Mouse (Mus musculus) kidney, postnatal 14 days (tissue): ENCODE measurements at regions not wholly inside any gene's neighbourhood (a gene's known extent, or its start where the extent isn't known, plus 50 kb on each side); places are given as distances from the start of the nearest gene placed in this dataset.

Source experiments
- DNase-seq: peaks from one replicate; pipeline ENCODE4 v3.0.0; 2022; ENCODE audit warnings: mixed read lengths

DNA sequence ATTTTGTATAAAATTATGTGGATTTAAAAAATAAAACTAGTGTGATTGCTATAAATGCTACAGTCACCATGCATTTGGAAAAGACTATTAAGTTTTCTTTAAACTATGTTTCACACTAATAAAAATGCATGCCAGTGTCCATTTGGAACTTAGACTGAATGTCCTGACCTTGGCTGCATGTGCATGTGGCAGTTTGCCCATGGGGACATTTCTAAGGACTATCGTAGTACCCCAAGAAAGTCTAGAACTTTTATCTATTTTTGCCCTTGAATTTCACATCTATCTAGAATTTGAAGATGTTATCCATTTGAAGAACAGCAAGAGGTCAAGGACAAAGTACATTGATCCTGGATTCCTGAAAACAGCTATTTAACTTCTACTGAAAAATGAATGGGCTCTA, 745.9 kb downstream of the Tmem182 start:
- peak; percentile 34 for DNase-seq

DNA sequence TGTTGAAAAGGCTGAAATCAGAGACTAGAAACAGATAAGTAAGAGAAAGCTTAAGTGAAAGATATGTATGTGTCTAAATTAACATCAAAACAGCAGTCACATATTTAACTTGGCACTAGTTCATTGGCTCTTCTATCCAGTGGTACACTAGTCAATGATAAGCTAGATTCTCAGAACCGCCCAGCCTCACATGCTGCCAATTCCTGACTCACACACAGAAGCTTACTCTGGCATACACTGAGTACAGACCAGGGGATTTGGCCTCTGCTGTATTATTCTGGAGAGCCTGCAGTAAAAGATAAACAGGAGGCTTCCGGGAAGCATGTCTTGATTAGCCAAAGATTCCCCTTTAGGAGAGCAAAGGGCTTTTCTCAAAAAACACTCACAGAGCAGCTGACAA, 750.2 kb downstream of the Tmem182 start:
- peak; percentile 83 for DNase-seq

DNA sequence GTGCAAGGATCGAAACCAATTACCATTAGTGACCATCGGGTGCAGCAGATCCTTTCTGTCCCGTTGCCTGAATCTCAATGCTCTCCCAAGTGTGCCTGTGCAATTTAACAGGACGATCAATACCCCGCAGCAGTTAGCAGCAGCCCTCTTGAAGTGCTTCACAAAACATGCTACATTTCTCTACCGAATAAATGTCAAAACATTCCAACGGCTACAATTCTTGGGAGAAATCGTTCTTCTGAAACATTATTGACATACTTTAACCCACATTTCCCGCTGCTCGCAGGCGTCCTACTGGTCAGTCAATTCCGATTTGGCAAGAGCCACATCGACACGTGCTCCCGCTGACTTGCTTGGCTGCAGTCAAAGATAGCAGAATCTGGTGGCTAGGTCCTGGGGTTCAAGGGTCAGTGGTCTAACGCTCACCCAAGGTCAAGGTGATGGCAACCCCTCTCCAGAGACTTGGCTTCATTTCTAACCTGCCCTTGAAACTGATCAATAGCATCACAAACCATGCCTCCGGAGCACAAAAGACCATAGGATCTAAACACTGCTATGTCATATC, 753.8 kb downstream of the Tmem182 start:
- DNase-seq: no peak

DNA sequence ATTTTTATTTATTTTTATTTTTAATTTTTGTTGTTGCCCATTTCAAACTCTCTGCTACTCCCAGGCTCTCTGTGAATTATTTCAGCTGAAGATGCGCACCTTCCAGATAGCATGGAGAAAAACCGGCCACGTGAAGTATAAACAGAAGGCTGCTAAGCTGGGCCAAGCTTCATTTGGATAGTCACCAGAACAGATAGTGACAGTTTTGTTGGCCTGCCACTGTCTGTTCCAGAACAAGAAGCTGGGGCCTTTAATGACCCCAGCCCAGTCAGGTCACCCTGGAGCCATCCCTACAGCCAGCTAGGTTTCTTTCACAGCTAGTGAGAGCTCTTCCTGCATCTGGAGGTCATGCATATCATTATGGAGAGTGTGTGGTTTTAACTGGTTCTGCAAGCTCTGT, 754.6 kb downstream of the Tmem182 start:
- no peak for DNase-seq

DNA sequence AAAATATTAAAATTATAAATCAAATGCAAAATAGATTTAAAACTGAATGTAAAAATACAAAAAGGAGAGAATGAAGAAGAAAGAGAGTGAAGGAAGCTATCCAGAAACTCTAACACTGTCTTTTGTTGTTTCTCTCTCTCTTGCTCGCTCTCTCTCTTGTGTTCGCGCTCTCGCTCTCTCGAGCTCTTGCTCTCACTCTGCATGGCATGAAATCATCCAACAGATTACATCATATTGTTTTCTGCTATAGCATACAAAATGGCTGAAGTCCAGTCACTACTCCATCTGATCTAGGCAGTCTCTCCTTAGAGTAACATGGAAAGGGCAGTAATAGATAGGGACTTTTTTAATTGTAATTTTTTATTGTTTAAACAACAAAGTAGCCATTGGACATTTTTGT, 798.1 kb downstream of the Tmem182 start:
- DNase-seq: no peak

DNA sequence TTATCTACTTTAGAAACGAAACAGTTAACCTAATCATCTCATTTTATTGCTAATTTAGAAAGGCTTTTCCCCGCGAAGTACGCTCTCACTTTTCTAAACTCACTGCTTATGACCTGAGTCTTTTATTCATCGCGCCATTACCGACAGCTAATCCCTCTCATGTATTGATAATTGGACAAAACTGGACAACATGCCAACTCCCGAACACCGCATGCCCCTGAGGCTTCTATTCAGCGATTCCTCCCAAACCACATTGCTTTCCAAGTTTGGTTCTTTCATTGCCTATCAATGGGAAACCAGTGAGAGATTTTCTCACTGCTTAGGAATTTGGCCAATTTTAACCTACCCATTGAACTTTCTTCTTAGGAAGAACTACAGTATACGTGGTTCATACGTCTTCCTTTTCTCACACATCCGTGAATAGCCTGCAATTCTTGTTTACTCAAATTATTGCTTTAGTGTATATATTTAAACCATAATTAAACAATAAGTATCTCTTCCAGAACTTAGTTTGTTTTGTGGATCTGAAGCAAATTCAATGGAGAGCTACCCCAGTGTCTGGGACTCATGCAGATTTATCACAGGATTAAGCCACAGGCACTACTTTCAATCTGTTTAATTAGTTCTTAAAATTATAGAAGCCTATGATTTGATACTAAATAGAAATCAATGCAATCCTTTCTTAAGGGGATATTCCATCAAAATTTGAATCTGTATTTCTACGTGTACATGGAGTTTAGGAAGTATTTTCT, 799.8 kb downstream of the Tmem182 start:
- no peak for DNase-seq

DNA sequence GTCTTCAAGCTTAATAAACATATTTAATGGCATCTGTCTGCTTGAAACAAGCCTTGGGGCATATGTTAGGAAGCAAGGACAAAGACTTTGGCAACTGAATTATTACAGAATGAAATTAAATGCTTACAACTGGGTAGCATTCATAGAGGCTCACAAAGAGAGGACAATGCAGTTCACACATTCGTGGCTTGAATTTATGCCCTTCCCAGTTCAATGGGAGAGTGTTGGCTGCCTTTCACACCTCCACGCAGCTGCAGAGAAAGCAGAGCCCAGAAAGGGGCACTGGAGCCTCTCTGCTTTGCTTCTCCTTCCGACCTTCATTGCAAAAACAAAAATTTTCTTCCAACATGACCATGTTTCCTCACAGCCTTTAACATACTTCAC, 800.3 kb downstream of the Tmem182 start:
- no peak for DNase-seq

DNA sequence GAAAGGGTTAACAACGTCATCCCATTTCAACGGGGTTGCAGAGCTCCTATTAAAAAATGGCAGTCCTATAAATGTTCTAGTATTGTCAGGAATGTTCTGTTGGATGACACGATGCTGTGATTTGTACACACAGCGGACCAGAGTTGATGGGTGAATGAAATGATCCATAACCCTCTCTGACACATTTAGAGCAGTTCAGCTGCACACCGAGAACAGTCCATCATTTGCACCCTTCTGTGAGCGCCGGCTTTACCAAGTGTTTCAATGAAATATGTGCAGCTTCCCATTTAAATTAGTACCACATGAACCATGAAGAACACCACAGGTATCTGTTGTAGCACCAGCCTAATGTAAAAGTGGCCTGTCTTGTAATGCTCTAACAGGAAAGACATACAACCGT, 805.4 kb downstream of the Tmem182 start:
- DNase-seq: no peak

DNA sequence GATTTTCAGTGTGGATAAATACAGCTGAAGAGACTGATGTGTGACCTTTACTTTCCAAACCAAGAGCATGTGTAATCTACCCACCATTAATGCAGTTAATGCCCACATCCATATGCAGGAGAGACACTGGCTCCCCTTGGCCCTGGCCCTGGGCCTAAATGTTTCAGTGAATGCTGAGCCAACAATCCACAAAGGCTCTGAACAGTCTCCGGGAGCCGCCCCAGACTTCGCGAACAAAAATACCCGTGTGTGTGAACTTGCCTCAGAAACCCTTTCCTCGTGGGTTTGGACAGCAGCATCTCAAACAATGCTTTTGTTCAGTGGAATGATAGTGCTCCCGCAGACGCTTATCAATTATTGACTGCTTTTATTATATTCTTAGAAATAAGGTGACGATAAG, 846.4 kb downstream of the Tmem182 start:
- DNase-seq: peak; percentile 10

DNA sequence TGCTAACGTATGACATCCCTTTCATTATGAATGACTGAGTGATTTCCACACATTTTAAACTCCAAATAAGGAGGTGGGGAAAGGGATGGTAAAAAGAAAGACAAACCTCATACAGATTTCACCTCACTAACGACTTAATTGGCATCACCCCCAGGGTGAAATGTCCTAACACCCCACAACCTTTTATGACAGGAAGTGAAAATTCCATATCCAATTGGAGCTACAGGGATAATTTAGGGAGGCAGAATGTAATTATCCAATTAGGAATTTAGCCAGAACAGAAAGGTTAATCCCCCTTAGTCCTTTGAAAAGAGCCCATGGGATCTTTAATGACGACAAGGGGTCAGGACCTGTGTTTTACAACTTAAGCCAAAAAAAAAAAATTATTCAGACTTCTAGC, 846.8 kb downstream of the Tmem182 start:
- DNase-seq: no peak

DNA sequence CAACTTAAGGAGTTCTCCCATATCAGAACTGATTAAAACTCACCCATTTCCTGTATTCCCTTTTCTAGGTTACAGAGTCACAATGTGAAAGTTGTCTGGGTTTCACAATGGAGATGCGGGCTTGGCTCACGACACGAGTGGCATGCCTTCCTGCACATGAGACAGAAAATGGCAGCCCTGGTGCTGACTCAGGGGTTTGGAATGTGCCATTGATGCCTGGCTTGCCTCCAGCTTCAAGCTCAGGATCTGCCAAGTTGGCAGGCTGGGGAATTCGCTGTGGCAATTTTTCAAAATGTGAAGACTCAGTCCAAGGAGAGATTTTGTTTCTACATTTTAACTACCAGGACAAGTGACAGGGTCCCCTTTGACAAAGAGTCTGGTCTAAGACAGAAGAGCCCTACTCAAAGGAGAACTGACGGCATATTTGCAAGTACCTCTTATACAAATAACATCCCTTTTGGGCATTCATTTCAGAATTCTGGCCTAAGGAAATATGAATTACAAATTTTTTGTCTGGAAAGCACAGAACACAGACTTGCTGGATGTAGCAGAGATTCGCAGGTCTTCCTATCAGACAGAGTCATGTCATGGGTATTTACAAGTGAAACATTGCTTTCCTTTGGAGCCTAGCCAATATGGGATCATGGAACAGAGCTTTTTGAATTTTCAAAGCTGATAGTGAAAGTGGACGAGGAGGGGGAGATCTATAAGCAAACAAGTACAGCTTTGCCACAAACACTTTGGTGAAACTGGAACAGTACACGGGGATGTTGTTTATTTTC, 847.4 kb downstream of the Tmem182 start:
- peak; percentile 76 for DNase-seq

DNA sequence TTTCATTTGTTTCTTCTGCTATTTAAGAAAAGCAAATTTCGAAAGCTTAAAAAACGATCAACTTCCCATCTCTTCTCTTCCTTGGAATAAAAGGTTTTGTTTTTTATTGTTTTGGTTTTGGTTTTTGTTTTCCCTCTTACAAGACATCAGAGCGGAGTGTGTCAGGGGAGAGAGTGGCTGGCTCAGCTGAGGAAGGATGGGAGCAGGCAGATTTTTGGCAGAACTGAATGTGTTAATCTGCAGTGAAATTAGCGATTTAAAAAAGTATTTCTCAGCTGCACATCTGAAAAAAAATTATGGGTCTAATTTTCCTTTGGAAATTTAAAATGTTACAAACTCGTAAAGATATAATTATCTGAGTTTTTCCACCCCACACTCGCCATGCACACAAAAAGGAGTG, 868.7 kb downstream of the Tmem182 start:
- no peak for DNase-seq

DNA sequence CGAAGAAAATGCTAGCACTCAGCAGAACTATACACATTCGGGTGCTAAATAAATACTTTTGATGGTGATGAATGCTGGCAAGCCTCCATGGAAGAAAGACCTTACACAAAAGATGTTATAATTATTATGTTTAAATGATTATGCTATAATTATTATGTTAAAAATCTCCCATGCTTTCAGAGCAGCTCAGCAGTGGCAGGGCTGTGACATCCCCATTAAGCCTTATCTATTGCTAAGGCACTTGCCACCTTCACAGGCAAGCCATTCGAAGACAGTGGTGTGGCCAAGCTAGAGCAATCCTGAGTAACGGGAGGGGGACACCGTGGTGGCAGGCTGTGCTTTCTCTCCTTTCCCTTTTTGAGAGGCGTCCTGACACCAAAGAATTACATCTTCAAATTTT, 869.9 kb downstream of the Tmem182 start:
- no peak for DNase-seq

DNA sequence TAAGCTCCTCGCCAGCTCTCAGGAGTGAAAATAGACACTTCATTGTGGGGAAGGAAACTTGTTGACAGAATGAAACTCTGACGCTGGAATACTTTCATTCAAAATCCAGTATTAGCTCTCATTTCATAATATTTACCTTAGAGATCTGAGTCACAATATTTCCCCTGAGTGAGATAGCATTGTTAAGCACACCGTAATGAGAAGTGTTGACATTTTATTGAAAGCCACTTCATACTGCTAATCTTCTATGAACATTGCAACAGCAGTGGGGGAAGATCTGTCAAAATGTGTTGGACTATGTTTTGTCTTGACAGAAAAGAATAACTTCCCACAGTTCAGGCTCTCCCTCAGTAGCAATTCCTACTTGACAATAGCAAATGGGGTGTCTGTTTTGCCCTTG, 900.3 kb downstream of the Tmem182 start:
- DNase-seq: no peak

DNA sequence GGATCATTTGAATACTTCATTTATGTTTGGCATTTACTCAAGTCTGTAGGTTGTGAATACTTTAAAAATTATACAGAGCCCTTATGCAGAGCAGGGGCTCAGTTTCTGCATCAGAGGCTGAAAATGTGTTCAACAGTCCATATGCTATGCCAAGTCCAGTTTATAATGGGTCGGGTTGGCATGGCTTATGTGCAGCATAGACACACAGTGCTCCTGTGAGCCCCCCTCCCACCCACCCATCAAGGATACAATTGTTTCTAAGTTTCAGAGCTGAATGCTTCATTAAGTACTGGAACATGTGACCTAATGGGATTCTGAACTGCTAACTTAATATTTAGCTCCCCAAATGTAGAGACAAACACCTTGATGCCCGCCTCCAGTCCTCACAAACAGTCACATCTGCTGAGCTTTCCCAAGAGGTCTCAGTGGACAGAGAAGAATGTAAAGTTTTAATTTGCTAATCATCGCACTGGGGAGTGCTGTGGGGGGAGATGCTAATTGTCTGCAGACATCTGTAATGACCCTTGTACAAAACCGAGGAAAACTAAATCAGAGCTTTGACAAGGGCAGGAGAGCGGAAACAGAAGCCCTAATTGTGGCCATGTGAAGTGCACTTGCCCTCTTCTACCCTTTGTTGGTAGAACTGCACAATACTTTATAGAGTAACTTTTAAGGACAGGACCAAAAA, 937.4 kb downstream of the Tmem182 start:
- DNase-seq: no peak

DNA sequence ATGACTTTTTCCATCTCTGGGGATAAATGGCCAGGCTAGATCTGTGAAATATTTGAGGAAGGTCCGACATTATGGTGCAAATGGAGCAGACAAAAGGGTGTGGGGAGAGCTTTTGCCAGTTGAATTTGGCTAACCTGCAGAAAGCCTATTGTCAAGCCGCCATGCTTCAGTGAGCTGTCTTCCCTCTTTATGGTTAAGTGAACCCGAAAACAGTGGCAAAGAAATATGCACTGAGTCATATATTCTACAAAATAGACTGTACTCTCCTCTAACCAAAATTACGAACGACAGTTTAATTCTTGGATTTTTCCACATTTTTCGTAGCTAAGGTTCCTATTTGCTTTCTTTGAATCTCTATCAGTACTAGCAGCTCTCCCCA, 937.9 kb downstream of the Tmem182 start:
- no peak for DNase-seq

DNA sequence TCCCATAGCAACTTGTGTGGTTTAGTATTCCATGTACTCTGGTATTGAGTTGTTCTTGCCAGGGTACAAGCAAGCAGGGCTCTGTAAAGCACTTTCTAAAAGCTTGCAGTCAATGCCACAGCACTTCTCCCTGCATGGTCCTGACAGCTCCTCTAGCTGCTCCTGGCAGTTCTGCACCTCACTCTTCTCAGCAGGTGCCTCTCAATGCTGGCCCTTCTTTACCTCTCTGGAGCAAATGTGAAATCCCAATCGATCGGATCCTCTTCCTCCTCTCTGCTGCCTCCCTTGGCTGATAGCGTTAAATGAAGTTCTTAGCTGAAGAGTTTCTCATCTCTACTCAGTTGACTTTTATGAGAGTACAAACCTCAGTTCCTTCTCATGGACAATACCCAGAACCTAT, 939.1 kb downstream of the Tmem182 start:
- DNase-seq: no peak

DNA sequence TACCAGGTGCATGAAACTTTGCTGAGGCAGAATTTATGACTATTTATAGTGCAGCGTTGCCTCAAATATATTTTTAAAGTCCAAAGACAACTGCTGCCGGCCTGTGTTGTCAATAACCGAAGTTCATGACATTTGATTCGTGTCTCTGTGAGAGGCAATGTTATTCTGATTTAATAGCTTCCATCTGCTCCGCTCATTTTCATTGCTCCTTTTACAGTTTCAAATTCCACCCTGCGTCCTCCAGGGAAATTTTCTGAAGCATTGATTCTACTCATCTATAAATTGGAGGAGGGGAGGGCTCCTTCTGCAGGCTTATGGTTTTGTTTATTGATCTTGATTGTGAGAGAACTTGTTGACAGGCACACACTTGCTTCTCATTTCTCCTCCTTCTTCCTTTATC, 936.2 kb upstream of the Pou3f3 start:
- DNase-seq: no peak
